Mouse (Mus musculus): ENCODE data around the gene Calm1. TPM values are rescaled to one million over a fixed set of nuclear protein-coding genes. Genes with fewer than 3 reads are reported as not detected.
"Not testable (repeated sequence)": the region's sequence is repeated elsewhere in the genome, so short reads cannot be mapped to it uniquely, and the experiment has no call there.

Calm1 gene
- polyA plus RNA-seq, 2 experiments, result 306 to 1,299 TPM

DNA sequence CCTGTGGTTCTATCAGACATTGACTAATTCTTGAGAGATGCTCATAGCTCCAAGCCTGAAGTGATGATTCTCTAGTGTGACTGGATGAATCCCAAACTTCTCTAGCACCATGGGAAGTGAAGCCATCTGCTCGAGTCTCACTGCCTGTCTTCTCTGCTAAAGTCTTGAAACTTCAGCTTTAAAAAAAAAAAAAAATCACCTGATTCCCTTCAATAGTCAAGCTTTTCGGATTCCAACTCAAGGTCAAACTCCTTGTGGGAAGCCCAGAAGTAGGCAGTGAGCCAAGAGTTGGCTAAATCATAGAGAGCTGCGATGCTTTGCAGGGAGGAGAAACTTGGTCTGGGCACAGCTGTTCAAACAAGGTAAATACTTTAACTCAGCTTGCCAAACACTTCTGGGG lies 15.5 kb downstream of the Calm1 start:
- no peak overlapping the region for H3K4me3 ChIP-seq (replicated peaks; ENCODE audit: low read length)
- WGBS, result 62% methylated on average over 3 of the region's 3 CpGs
- ATAC-seq (ENCODE audit: low FRiP score, low read depth), result no peak

GRCm38 (mm10) chr12:100217087-100217486 lies 17.9 kb downstream of the Calm1 start:
- not testable (repeated sequence) for DNase-seq (ENCODE audit: low spot score); H3K27ac ChIP-seq (replicated peaks; ENCODE audit: low read depth, low read length); H3K9me3 ChIP-seq (ENCODE audit: control insufficient read depth, low read length); H3K27me3 ChIP-seq (ENCODE audit: control insufficient read depth, insufficient read depth, low read length); H3K4me1 ChIP-seq (ENCODE audit: control insufficient read depth, insufficient read depth, low read length); H3K4me3 ChIP-seq (replicated peaks; ENCODE audit: low read length); H3K36me3 ChIP-seq (ENCODE audit: control insufficient read depth, insufficient read depth, low read length); H3K4me2 ChIP-seq (replicated peaks; ENCODE audit: low read depth, low read length, severe bottlenecking); H3K9ac ChIP-seq (ENCODE audit: low read depth, low read length, severe bottlenecking); ATAC-seq (ENCODE audit: low FRiP score, low read depth)
- 90% methylated on average over 2 of the region's 2 CpGs for WGBS

More for the DNA sequence above, 15.5 kb downstream of the Calm1 start:
- H3K4me1 ChIP-seq (ENCODE audit: control insufficient read depth, insufficient read depth, low read length), result peaks cover 14% of the 10 kb centered on the region
- no peak for DNase-seq (ENCODE audit: low spot score)
- H3K36me3 ChIP-seq (ENCODE audit: control insufficient read depth, insufficient read depth, low read length), result peaks cover 6% of the 10 kb centered on the region
- no peak overlapping the region for H3K9ac ChIP-seq (ENCODE audit: low read depth, low read length, severe bottlenecking)
- no peak for TF ChIP-seq POLR2A (IDR thresholded peaks at IDR 0.05; ENCODE audit: borderline replicate concordance, extremely low read depth, insufficient read depth, insufficient read length)
- no peaks in the 10 kb centered on the region for H3K27me3 ChIP-seq (ENCODE audit: control insufficient read depth, insufficient read depth, low read length)
- H3K27ac ChIP-seq (replicated peaks; ENCODE audit: low read depth, low read length), result no peak overlapping the region
- H3K4me2 ChIP-seq (replicated peaks; ENCODE audit: low read depth, low read length, severe bottlenecking), result no peak overlapping the region
- 0 out of 2 replicates have a peak, but pooled peaks cover 8% of the 10 kb centered on the region for H3K9me3 ChIP-seq (ENCODE audit: control insufficient read depth, low read length)

GRCm38 (mm10) chr12:100220012-100220411 lies 20.8 kb downstream of the Calm1 start:
- WGBS, result 73% methylated on average over 4 of the region's 4 CpGs
- Histone ChIP-seq H3K4me2 (replicated peaks; ENCODE audit: low read depth, low read length, severe bottlenecking) (no peak overlapping the region), H3K4me1 (ENCODE audit: control insufficient read depth, insufficient read depth, low read length) (peaks cover 2% of the 10 kb centered on the region; the same call in 1 of the 2 replicates), H3K9ac (ENCODE audit: low read depth, low read length, severe bottlenecking) (no peak overlapping the region), H3K27me3 (ENCODE audit: control insufficient read depth, insufficient read depth, low read length) (no peaks in the 10 kb centered on the region), H3K36me3 (ENCODE audit: control insufficient read depth, insufficient read depth, low read length) (no peaks in the 10 kb centered on the region), H3K9me3 (ENCODE audit: control insufficient read depth, low read length) (no peaks in the 10 kb centered on the region), H3K4me3 (replicated peaks; ENCODE audit: low read length) (no peak overlapping the region), H3K27ac (replicated peaks; ENCODE audit: low read depth, low read length) (no peak overlapping the region)
- ATAC-seq (ENCODE audit: low FRiP score, low read depth), result no peak
- TF ChIP-seq POLR2A (IDR thresholded peaks at IDR 0.05; ENCODE audit: borderline replicate concordance, extremely low read depth, insufficient read depth, insufficient read length), result no peak
- DNase-seq (ENCODE audit: low spot score), result no peak

DNA sequence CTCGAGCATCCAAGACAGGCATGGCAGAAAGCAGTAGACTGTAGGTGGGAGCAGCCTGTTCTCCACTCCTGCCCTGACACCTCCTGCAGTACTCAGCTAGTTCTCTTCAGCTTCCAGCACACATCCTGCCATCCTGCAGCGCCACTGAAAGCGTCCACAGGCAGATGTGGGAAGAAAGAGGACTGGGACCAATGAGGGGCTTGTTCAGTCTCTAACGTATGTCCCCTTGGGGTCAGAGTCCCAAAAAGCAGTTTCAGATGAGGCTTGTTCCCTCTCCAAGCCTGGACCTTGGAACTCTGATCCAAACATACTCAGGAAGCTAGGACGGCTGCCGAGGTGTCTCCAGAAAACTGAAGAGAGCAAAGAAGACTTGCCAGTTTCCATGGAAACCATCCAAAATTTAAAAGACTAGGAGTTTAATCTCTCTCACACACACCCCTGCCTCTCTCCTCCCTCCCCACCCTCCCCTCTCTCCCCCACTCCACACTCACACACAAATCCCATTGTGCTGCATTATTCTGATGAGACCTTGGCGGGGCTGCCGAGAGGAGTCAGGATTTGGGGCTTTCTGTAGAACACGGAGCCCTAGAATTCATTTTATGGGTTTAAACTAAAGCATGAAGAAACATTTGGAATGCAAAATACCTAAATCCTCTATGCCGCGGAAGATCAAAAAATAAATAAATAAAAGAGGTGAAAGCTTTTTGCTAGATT lies 22.5 kb downstream of the Calm1 start:
- ATAC-seq (ENCODE audit: low FRiP score, low read depth), result no peak
- 52% methylated on average over 11 of the region's 11 CpGs for WGBS
- no peak overlapping the region for H3K4me2 ChIP-seq (replicated peaks; ENCODE audit: low read depth, low read length, severe bottlenecking)

DNA sequence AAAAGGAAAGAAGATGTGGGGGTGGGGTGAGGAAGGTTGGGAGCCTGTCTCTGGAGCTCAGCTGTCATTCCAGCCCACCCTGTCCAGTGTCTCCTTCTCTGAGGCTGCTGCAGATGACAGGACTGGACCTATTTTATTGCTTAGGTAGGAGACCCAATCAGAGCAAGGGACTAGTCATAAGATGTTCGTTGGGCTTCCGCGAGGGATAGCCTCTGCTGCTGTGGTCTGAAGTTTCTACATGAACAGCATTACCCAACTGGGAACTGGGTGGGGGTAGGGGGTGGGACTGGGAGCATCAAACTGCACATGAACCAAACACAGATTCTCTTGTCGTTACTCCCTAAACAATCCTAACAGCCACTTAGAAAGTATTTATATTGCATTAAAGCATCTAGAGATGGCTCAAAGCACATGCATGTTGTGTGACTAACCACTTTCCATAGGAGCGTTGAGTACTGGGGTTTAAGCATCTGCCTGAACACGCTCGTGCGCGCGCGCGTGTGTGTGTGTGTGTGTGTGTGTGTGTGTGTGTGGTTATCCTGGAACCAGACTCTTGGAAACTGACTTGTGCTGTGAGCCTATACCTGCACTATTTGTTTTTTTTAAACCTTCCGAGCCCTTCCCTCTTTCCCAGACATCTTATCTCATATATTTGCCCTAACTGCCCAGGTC lies 23.2 kb downstream of the Calm1 start:
- WGBS, result 78% methylated on average over 13 of the region's 13 CpGs

More for the DNA sequence above, 22.5 kb downstream of the Calm1 start:
- H3K4me1 ChIP-seq (ENCODE audit: control insufficient read depth, insufficient read depth, low read length), result peaks cover 2% of the 10 kb centered on the region; the same call in 1 of the 2 replicates
- no peak overlapping the region for H3K4me3 ChIP-seq (replicated peaks; ENCODE audit: low read length)
- H3K27me3 ChIP-seq (ENCODE audit: control insufficient read depth, insufficient read depth, low read length), result no peaks in the 10 kb centered on the region
- H3K36me3 ChIP-seq (ENCODE audit: control insufficient read depth, insufficient read depth, low read length), result no peaks in the 10 kb centered on the region
- no peak overlapping the region for H3K9ac ChIP-seq (ENCODE audit: low read depth, low read length, severe bottlenecking)
- TF ChIP-seq POLR2A (IDR thresholded peaks at IDR 0.05; ENCODE audit: borderline replicate concordance, extremely low read depth, insufficient read depth, insufficient read length), result no peak
- no peak for DNase-seq (ENCODE audit: low spot score)
- no peak overlapping the region for H3K27ac ChIP-seq (replicated peaks; ENCODE audit: low read depth, low read length)
- no peaks in the 10 kb centered on the region for H3K9me3 ChIP-seq (ENCODE audit: control insufficient read depth, low read length)

More for the DNA sequence above, 23.2 kb downstream of the Calm1 start:
- Histone ChIP-seq H3K4me3 (replicated peaks; ENCODE audit: low read length) (no peak overlapping the region), H3K36me3 (ENCODE audit: control insufficient read depth, insufficient read depth, low read length) (no peaks in the 10 kb centered on the region), H3K27me3 (ENCODE audit: control insufficient read depth, insufficient read depth, low read length) (no peaks in the 10 kb centered on the region), H3K27ac (replicated peaks; ENCODE audit: low read depth, low read length) (no peak overlapping the region), H3K9me3 (ENCODE audit: control insufficient read depth, low read length) (no peaks in the 10 kb centered on the region), H3K4me1 (ENCODE audit: control insufficient read depth, insufficient read depth, low read length) (peaks cover 2% of the 10 kb centered on the region; the same call in 1 of the 2 replicates), H3K4me2 (replicated peaks; ENCODE audit: low read depth, low read length, severe bottlenecking) (no peak overlapping the region), H3K9ac (ENCODE audit: low read depth, low read length, severe bottlenecking) (no peak overlapping the region)
- no peak for ATAC-seq (ENCODE audit: low FRiP score, low read depth)
- TF ChIP-seq POLR2A (IDR thresholded peaks at IDR 0.05; ENCODE audit: borderline replicate concordance, extremely low read depth, insufficient read depth, insufficient read length), result no peak
- DNase-seq (ENCODE audit: low spot score), result no peak
